Mouse (Mus musculus) intestine, embryonic 14.5 days (tissue): ENCODE data around the gene Sorcs1. TPM values are rescaled to one million over a fixed set of nuclear protein-coding genes. Genes with fewer than 3 reads are reported as not detected.

Source experiments
- ATAC-seq: fragments of 200-750 bp; cut with Nextera tagmentation; replicated peaks from 2 replicates; pipeline ENCODE4 v1.8.0; 2017; ENCODE audit warnings: low read depth, moderate number of reproducible peaks, moderate TSS enrichment, moderate library complexity; ENCODE audit not compliant: low FRiP score, low TSS enrichment
- DNase-seq: peaks from one replicate; pipeline ENCODE4 v3.0.0-alpha.2; 2018; ENCODE audit warnings: low spot score
- H3K27ac ChIP-seq: fragments of 300-500 bp; sonication (generic); 2 replicates; pipeline ENCODE4 v1.5.1; 2014; ENCODE audit warnings: low read depth, mild to moderate bottlenecking, control low read depth
- H3K27me3 ChIP-seq: fragments of 300-500 bp; sonication (generic); replicated peaks from 2 replicates; pipeline ENCODE4 v1.6.1; 2014; ENCODE audit warnings: low read length, control low read depth; ENCODE audit not compliant: control insufficient read depth, insufficient read depth
- H3K36me3 ChIP-seq: fragments of 300-500 bp; sonication (generic); 2 replicates; pipeline ENCODE4 v1.6.1; 2014; ENCODE audit warnings: low read length, control low read depth; ENCODE audit not compliant: control insufficient read depth, insufficient read depth
- H3K4me1 ChIP-seq: fragments of 300-500 bp; sonication (generic); replicated peaks from 2 replicates; pipeline ENCODE4 v1.6.1; 2014; ENCODE audit warnings: low read length, control low read depth, mixed read lengths; ENCODE audit not compliant: control insufficient read depth, insufficient read depth
- H3K4me2 ChIP-seq: fragments of 300-500 bp; sonication (generic); 2 replicates; pipeline ENCODE4 v1.6.1; 2014; ENCODE audit warnings: low read length
- H3K4me3 ChIP-seq: fragments of 300-500 bp; sonication (generic); 2 replicates; pipeline ENCODE4 v1.5.1; 2014; ENCODE audit warnings: low read depth, low read length, control low read depth, mixed read lengths
- H3K9ac ChIP-seq: fragments of 300-500 bp; sonication (generic); 2 replicates; pipeline ENCODE4 v1.6.1; 2014; ENCODE audit warnings: mild to moderate bottlenecking, low read length
- H3K9me3 ChIP-seq: fragments of 300-500 bp; sonication (generic); 2 replicates; pipeline ENCODE4 v1.6.1; 2016; ENCODE audit warnings: low read length, control low read depth; ENCODE audit not compliant: control insufficient read depth
- whole genome bisulfite sequencing: fragments of 180-500 bp; shearing (Covaris S2); extraction: QIAGEN DNeasy Blood & Tissue Kit; methylation state at CpG from one replicate; pipeline ENCODE4 v1.1.7; 2014; 5-methylcytosine and 5-hydroxymethylcytosine counted together
- microRNA-seq: library from miRNA; unstranded; fragments of <30 nt; microRNA quantifications from one replicate; pipeline ENCODE4, GENCODE M21; 2016
- polyA plus RNA-seq: library from polyadenylated mRNA; unstranded; fragments of >200 nt; fragmentation: Nextera tagmentation; extraction: Ambion mirVana; gene quantifications from 2 replicates; pipeline ENCODE4 v1.2.1, GENCODE M21; 2014

Sorcs1 gene
- polyA plus RNA-seq, 1 experiment from 2014 or later: 2.6 TPM

GRCm38 (mm10) chr19:50134656-50135055 is 543.8 kb downstream of the Sorcs1 start:
- Histone ChIP-seq H3K27ac (no peak overlapping the region), H3K27me3 (no peaks in the 10 kb centered on the region), H3K4me2 (no peak overlapping the region), H3K4me3 (no peak overlapping the region), H3K9me3 (no peaks in the 10 kb centered on the region), H3K4me1 (no peaks in the 10 kb centered on the region), H3K36me3 (no peaks in the 10 kb centered on the region), H3K9ac (no peak overlapping the region)
- ATAC-seq (no peak), DNase-seq (no peak)
- 57% methylated on average over 1 of the region's 1 CpGs for WGBS

- WGBS: 74% methylated on average over 4 of the region's 4 CpGs
- ATAC-seq (no peak), DNase-seq (no peak)
- H3K4me3 ChIP-seq: no peak overlapping the region
- no peak overlapping the region for H3K4me2 ChIP-seq
- H3K27ac ChIP-seq: no peak overlapping the region
- no peaks in the 10 kb centered on the region for H3K27me3 ChIP-seq
- H3K36me3 ChIP-seq: no peaks in the 10 kb centered on the region
- H3K9ac ChIP-seq: no peak overlapping the region
- H3K4me1 ChIP-seq: no peaks in the 10 kb centered on the region
- no peaks in the 10 kb centered on the region for H3K9me3 ChIP-seq
Observed at GRCm38 (mm10) chr19:50105842-50106585, 572.4 kb downstream of the Sorcs1 start.

Small RNAs within 50 kb of the gene (microRNA-seq; reads per million reads assigned to microRNA genes)
- not detected for gene Gm27749
